Mouse (Mus musculus) lung, embryonic 16.5 days (tissue): ENCODE measurements around the gene Arpc3. TPM values are rescaled to one million over a fixed set of nuclear protein-coding genes. Genes with fewer than 3 reads are reported as not detected.
"Not testable (repeated sequence)": the region's sequence is repeated elsewhere in the genome, so short reads cannot be mapped to it uniquely, and the experiment has no call there.

ENCODE experiments used
- ATAC-seq: fragments of 200-750 bp; cut with Nextera tagmentation; 2 replicates; pipeline ENCODE4 v1.8.0; 2017; ENCODE audit warnings: low read depth, mild to moderate bottlenecking, moderate library complexity
- H3K27ac ChIP-seq: fragments of 300-500 bp; sonication (generic); 2 replicates; pipeline ENCODE4 v1.5.1; 2014; ENCODE audit warnings: mild to moderate bottlenecking, control low read depth, low read length
- H3K27me3 ChIP-seq: fragments of 300-500 bp; sonication (generic); 2 replicates; pipeline ENCODE4 v1.6.1; 2014; ENCODE audit warnings: low read depth, low read length, mixed read lengths; ENCODE audit not compliant: control insufficient read depth, insufficient read depth
- H3K36me3 ChIP-seq: fragments of 300-500 bp; sonication (generic); 2 replicates; pipeline ENCODE4 v1.6.1; 2014; ENCODE audit warnings: low read length; ENCODE audit not compliant: control insufficient read depth, insufficient read depth
- H3K4me1 ChIP-seq: fragments of 300-500 bp; sonication (generic); replicated peaks from 2 replicates; pipeline ENCODE4 v1.6.1; 2014; ENCODE audit warnings: low read length, mixed read lengths; ENCODE audit not compliant: control insufficient read depth, insufficient read depth
- H3K4me2 ChIP-seq: fragments of 300-500 bp; sonication (generic); 2 replicates; pipeline ENCODE4 v1.6.1; 2014; ENCODE audit warnings: low read depth, low read length, control low read depth
- H3K4me3 ChIP-seq: fragments of 300-500 bp; sonication (generic); 2 replicates; pipeline ENCODE4 v1.5.1; 2014; ENCODE audit warnings: mild to moderate bottlenecking, low read length, control low read depth
- H3K9ac ChIP-seq: fragments of 300-500 bp; sonication (generic); 2 replicates; pipeline ENCODE4 v1.6.1; 2014; ENCODE audit warnings: low read length, control low read depth
- H3K9me3 ChIP-seq: fragments of 300-500 bp; sonication (generic); 2 replicates; pipeline ENCODE4 v1.6.1; 2016; ENCODE audit warnings: low read length; ENCODE audit not compliant: control insufficient read depth
- WGBS: fragments of 180-500 bp; shearing (Covaris S2); extraction: QIAGEN DNeasy Blood & Tissue Kit; methylation state at CpG from one replicate; pipeline ENCODE4 v1.1.7; 2014; 5-methylcytosine and 5-hydroxymethylcytosine counted together
- polyA plus RNA-seq: library from polyadenylated mRNA; unstranded; fragments of >200 nt; fragmentation: Nextera tagmentation; extraction: Ambion mirVana; gene quantifications from 2 replicates; pipeline ENCODE4 v1.2.1, GENCODE M21; 2015

Arpc3 gene
- polyA plus RNA-seq, 1 experiment from 2014 or later = 162 TPM

GRCm38 (mm10) chr5:122403362-122403761 is 11.7 kb downstream of the Arpc3 start:
- Histone ChIP-seq H3K9me3 (0 out of 2 replicates have a peak, but pooled peaks cover 3% of the 10 kb centered on the region), H3K9ac (no peak overlapping the region), H3K36me3 (peaks cover 50% of the 10 kb centered on the region), H3K27me3 (no peaks in the 10 kb centered on the region), H3K27ac (no peak overlapping the region), H3K4me2 (no peak overlapping the region), H3K4me3 (no peak overlapping the region), H3K4me1 (peaks cover 8% of the 10 kb centered on the region; the same call in 1 of the 2 replicates)
- no peak for ATAC-seq
- WGBS = 83% methylated on average over 12 of the region's 12 CpGs

GRCm38 (mm10) chr5:122405537-122405936 is 13.9 kb downstream of the Arpc3 start:
- no peak overlapping the region for H3K4me2 ChIP-seq
- H3K9ac ChIP-seq = no peak overlapping the region
- H3K4me1 ChIP-seq = peaks cover 5% of the 10 kb centered on the region; the same call in 1 of the 2 replicates
- WGBS = 93% methylated on average over 10 of the region's 10 CpGs
- H3K36me3 ChIP-seq = peaks cover 51% of the 10 kb centered on the region
- ATAC-seq = no peak
- H3K4me3 ChIP-seq = no peak overlapping the region
- peaks cover 5% of the 10 kb centered on the region; the same call in 1 of the 2 replicates for H3K9me3 ChIP-seq
- no peak overlapping the region for H3K27ac ChIP-seq
- H3K27me3 ChIP-seq = no peaks in the 10 kb centered on the region

- Histone ChIP-seq H3K9ac (no peak overlapping the region), H3K4me3 (no peak overlapping the region), H3K4me1 (0 out of 2 replicates have a peak, but pooled peaks cover 3% of the 10 kb centered on the region), H3K4me2 (no peak overlapping the region), H3K27me3 (no peaks in the 10 kb centered on the region), H3K9me3 (peaks cover 5% of the 10 kb centered on the region; the same call in 1 of the 2 replicates), H3K36me3 (peaks cover 27% of the 10 kb centered on the region), H3K27ac (no peak overlapping the region)
- 79% methylated on average over 19 of the region's 19 CpGs for WGBS
- no peak for ATAC-seq
These were observed 18.3 kb downstream of the Arpc3 start for GRCm38 (mm10) chr5:122409692-122410645.

GRCm38 (mm10) chr5:122411892-122412291 is 20.2 kb downstream of the Arpc3 start:
- WGBS = 61% methylated on average over 5 of the region's 5 CpGs
- 0 out of 2 replicates have a peak, but pooled peaks cover 3% of the 10 kb centered on the region for H3K4me1 ChIP-seq
- no peak for ATAC-seq
- no peak overlapping the region for H3K4me2 ChIP-seq
- H3K9ac ChIP-seq = no peak overlapping the region
- H3K27ac ChIP-seq = no peak overlapping the region
- H3K27me3 ChIP-seq = no peaks in the 10 kb centered on the region
- H3K4me3 ChIP-seq = no peak overlapping the region
- peaks cover 10% of the 10 kb centered on the region for H3K36me3 ChIP-seq
- peaks cover 2% of the 10 kb centered on the region; the same call in 1 of the 2 replicates for H3K9me3 ChIP-seq

GRCm38 (mm10) chr5:122412826-122413225 is 21.1 kb downstream of the Arpc3 start:
- ATAC-seq = peak; percentile 94
- H3K36me3 ChIP-seq = peaks cover 3% of the 10 kb centered on the region; the same call in 1 of the 2 replicates
- no peak overlapping the region for H3K4me2 ChIP-seq
- H3K4me1 ChIP-seq = 0 out of 2 replicates have a peak, but pooled peaks cover 3% of the 10 kb centered on the region
- WGBS = 37% methylated on average over 6 of the region's 6 CpGs
- no peaks in the 10 kb centered on the region for H3K27me3 ChIP-seq
- H3K9ac ChIP-seq = no peak overlapping the region
- peaks cover 2% of the 10 kb centered on the region; the same call in 1 of the 2 replicates for H3K9me3 ChIP-seq
- no peak overlapping the region for H3K27ac ChIP-seq
- no peak overlapping the region for H3K4me3 ChIP-seq

GRCm38 (mm10) chr5:122414351-122414750 is 22.7 kb downstream of the Arpc3 start:
- no peak for ATAC-seq

GRCm38 (mm10) chr5:122415465-122415864 is 23.8 kb downstream of the Arpc3 start:
- ATAC-seq = no peak
- Histone ChIP-seq H3K36me3 (no peaks in the 10 kb centered on the region), H3K4me1 (0 out of 2 replicates have a peak, but pooled peaks cover 3% of the 10 kb centered on the region), H3K27ac (no peak overlapping the region), H3K9ac (no peak overlapping the region), H3K9me3 (no peaks in the 10 kb centered on the region; the same call in 1 of the 2 replicates), H3K4me2 (no peak overlapping the region), H3K4me3 (no peak overlapping the region), H3K27me3 (no peaks in the 10 kb centered on the region)
- 86% methylated on average over 12 of the region's 12 CpGs for WGBS

More at GRCm38 (mm10) chr5:122414351-122414750, 22.7 kb downstream of the Arpc3 start:
- H3K4me3 ChIP-seq = no peak overlapping the region
- H3K9me3 ChIP-seq = peaks cover 2% of the 10 kb centered on the region; the same call in 1 of the 2 replicates
- H3K9ac ChIP-seq = no peak overlapping the region
- no peaks in the 10 kb centered on the region for H3K27me3 ChIP-seq
- peaks cover 3% of the 10 kb centered on the region; the same call in 1 of the 2 replicates for H3K36me3 ChIP-seq
- H3K4me2 ChIP-seq = no peak overlapping the region
- WGBS = 84% methylated on average over 5 of the region's 5 CpGs
- H3K27ac ChIP-seq = no peak overlapping the region
- 0 out of 2 replicates have a peak, but pooled peaks cover 3% of the 10 kb centered on the region for H3K4me1 ChIP-seq

- not testable (repeated sequence) for H3K4me3 ChIP-seq, H3K27ac ChIP-seq, ATAC-seq, H3K36me3 ChIP-seq, H3K4me2 ChIP-seq, H3K9ac ChIP-seq, H3K27me3 ChIP-seq, H3K9me3 ChIP-seq
- peaks cover 11% of the 10 kb centered on the region for H3K4me1 ChIP-seq
- WGBS = 49% methylated on average over 4 of the region's 4 CpGs
These were observed 29.0 kb downstream of the Arpc3 start for GRCm38 (mm10) chr5:122420676-122421075.
